Mouse (Mus musculus) liver, embryonic 11.5 days (tissue): ENCODE measurements around the gene Slc6a20a. TPM values are rescaled to one million over a fixed set of nuclear protein-coding genes. Genes with fewer than 3 reads are reported as not detected.

Experiments
- ATAC-seq: fragments of 200-750 bp; cut with Nextera tagmentation; replicated peaks from 2 replicates; pipeline ENCODE4 v1.8.0; 2017; ENCODE audit warnings: moderate number of reproducible peaks, mild to moderate bottlenecking, moderate TSS enrichment, moderate library complexity; ENCODE audit not compliant: low FRiP score
- DNase-seq: peaks from one replicate; pipeline ENCODE4 v3.0.0-alpha.2; 2017; ENCODE audit warnings: low spot score
- H3K27ac ChIP-seq: fragments of 300-500 bp; sonication (generic); 2 replicates; pipeline ENCODE4 v1.5.1; 2014; ENCODE audit warnings: mild to moderate bottlenecking, low read depth, low read length, control low read depth
- H3K27me3 ChIP-seq: fragments of 300-500 bp; sonication (generic); replicated peaks from 2 replicates; pipeline ENCODE4 v1.6.1; 2014; ENCODE audit warnings: low read length, mixed read lengths; ENCODE audit not compliant: control insufficient read depth, insufficient read depth
- H3K36me3 ChIP-seq: fragments of 300-500 bp; sonication (generic); 2 replicates; pipeline ENCODE4 v1.6.1; 2014; ENCODE audit warnings: mild to moderate bottlenecking, low read length, moderate library complexity, mixed read lengths; ENCODE audit not compliant: control insufficient read depth, insufficient read depth
- H3K4me1 ChIP-seq: fragments of 300-500 bp; sonication (generic); replicated peaks from 2 replicates; pipeline ENCODE4 v1.6.1; 2014; ENCODE audit warnings: low read length, mixed read lengths; ENCODE audit not compliant: control insufficient read depth, insufficient read depth
- H3K4me2 ChIP-seq: fragments of 300-500 bp; sonication (generic); 2 replicates; pipeline ENCODE4 v1.6.1; 2014; ENCODE audit warnings: mild to moderate bottlenecking, control low read depth, moderate library complexity
- H3K4me3 ChIP-seq: fragments of 300-500 bp; sonication (generic); 2 replicates; pipeline ENCODE4 v1.5.1; 2014; ENCODE audit warnings: low read depth, low read length, control low read depth
- H3K9ac ChIP-seq: fragments of 300-500 bp; sonication (generic); 2 replicates; pipeline ENCODE4 v1.6.1; 2014; ENCODE audit warnings: low read depth, low read length, control low read depth
- H3K9me3 ChIP-seq: fragments of 300-500 bp; sonication (generic); 2 replicates; pipeline ENCODE4 v1.6.1; 2016; ENCODE audit warnings: low read length, inconsistent platforms, mixed read lengths; ENCODE audit not compliant: control insufficient read depth
- WGBS: fragments of 180-500 bp; shearing (Covaris S2); extraction: QIAGEN DNeasy Blood & Tissue Kit; methylation state at CpG from one replicate; pipeline ENCODE4 v1.1.7; 2014; 5-methylcytosine and 5-hydroxymethylcytosine counted together
- polyA plus RNA-seq: library from polyadenylated mRNA; unstranded; fragments of >200 nt; fragmentation: Nextera tagmentation; extraction: Ambion mirVana; gene quantifications from 2 replicates; pipeline ENCODE4 v1.2.1, GENCODE M21; 2014

Gene Slc6a20a
- polyA plus RNA-seq, 1 experiment from 2014 or later = 0.14 TPM

DNA sequence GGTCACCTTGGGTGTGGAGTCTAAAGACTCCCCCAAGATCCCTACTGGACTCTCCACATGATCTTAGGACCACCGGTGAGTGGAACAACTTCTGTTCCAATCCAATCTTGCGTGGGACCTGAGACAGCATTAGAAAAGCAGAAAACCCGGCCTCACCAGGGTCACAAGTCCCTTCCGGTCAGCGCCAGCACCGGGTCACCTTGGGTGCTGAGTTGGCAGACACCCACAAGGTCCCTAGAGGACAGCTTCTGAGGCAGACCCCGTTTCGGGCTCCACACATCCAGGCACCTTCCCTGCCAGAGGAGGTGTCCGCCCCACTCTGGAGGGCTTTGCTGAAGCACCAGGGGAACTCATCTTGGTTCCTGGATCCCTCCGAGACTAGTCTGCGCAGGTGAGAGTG lies 52.9 kb downstream of the Slc6a20a start:
- DNase-seq (no peak), ATAC-seq (no peak)
- Histone ChIP-seq H3K9me3 (no peaks in the 10 kb centered on the region), H3K4me1 (no peaks in the 10 kb centered on the region), H3K36me3 (no peaks in the 10 kb centered on the region), H3K4me2 (no peak overlapping the region), H3K4me3 (no peak overlapping the region), H3K27me3 (no peaks in the 10 kb centered on the region), H3K9ac (no peak overlapping the region), H3K27ac (no peak overlapping the region)
- WGBS = 90% methylated on average over 11 of the region's 11 CpGs

DNA sequence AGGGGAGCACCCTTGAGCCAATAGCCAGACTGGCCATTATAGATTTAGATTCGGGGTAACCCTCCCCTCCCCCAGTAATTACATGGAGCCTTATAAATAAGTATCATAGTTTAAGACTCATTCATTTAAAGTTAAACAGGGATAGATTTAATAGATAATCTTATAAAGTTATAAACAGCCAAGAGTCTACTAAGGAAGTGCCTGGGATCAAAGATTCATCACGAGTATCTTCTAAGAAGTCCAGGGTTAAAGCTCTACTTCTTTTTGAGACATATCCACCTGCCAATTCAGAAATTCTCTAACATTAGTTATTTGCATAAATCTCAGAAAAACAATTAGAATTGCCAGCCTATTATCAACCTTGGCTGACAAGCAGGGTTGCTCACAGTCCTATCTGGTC lies 53.9 kb downstream of the Slc6a20a start:
- no peak overlapping the region for H3K27ac ChIP-seq
- no peaks in the 10 kb centered on the region for H3K36me3 ChIP-seq
- H3K27me3 ChIP-seq = no peaks in the 10 kb centered on the region
- no peak overlapping the region for H3K9ac ChIP-seq
- no peak overlapping the region for H3K4me3 ChIP-seq
- no peaks in the 10 kb centered on the region for H3K4me1 ChIP-seq
- WGBS = 84% methylated on average over 2 of the region's 2 CpGs
- no peak overlapping the region for H3K4me2 ChIP-seq
- DNase-seq = no peak
- no peaks in the 10 kb centered on the region for H3K9me3 ChIP-seq
- no peak for ATAC-seq

DNA sequence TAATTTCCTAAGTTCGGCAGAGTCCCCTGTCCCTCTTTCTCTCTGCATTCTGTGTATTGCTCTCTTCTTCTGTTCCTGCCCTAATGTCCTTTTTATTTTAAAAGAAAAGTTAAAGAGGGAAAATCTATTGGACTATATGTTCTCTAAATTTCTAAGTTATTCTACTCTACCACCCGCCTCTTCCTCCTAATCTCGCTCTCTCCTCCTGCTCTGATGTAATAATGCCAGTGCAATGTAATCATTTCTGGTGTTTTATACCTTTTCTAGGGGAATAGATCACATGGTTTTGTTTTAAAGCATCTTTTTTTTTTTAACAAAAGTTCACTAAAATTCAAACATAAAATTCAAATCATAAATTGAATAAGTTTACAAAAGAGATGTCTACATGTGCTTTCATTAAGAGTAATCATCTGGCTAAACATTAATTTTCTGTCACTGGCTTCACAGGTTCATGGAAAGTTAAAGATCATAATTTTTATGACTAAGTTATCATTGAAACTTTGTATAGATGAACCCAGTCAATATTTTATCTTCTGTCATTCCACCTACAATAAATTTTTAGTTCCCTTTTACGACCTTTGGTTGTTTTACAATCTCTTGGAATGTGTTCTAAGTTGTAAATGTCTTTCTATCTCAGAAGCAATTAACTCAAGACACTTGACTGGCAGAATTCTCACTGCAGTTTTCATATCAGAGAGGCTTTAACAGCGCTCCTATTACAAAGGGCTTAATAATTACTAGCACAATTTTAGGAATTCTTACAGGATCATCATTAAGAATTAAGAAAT lies 58.2 kb downstream of the Slc6a20a start:
- 79% methylated on average over 5 of the region's 5 CpGs for WGBS
- ATAC-seq = no peak
- no peak overlapping the region for H3K9ac ChIP-seq

DNA sequence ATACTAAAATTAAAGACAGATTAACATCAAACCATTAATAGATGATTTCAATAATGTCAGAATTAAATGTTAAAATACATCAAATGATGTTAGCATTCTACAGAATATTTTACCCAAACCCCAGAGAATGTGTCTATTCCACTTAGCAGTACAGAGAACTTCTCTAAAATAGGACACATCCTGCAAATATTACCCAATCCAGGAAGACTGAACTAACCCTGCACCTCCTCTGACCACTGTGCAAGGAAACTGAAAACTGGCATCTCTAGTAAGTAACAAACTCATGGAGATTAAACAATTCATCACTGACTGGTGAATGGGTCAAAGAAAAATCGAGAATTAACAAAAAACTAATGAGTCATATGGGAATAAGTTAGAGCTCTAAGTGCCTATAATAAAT lies 77.2 kb downstream of the Slc6a20a start:
- WGBS = 59% methylated on average over 1 of the region's 1 CpGs
- no peaks in the 10 kb centered on the region for H3K9me3 ChIP-seq
- no peak for ATAC-seq
- H3K9ac ChIP-seq = no peak overlapping the region
- no peaks in the 10 kb centered on the region for H3K36me3 ChIP-seq
- no peak overlapping the region for H3K4me2 ChIP-seq
- H3K4me3 ChIP-seq = no peak overlapping the region
- DNase-seq = no peak
- H3K27ac ChIP-seq = no peak overlapping the region
- no peaks in the 10 kb centered on the region for H3K4me1 ChIP-seq
- no peaks in the 10 kb centered on the region for H3K27me3 ChIP-seq

More for the DNA sequence above, 58.2 kb downstream of the Slc6a20a start:
- no peaks in the 10 kb centered on the region for H3K27me3 ChIP-seq
- no peak for DNase-seq
- H3K27ac ChIP-seq = no peak overlapping the region
- H3K36me3 ChIP-seq = no peaks in the 10 kb centered on the region
- H3K4me3 ChIP-seq = no peak overlapping the region
- H3K4me2 ChIP-seq = no peak overlapping the region
- no peaks in the 10 kb centered on the region for H3K4me1 ChIP-seq
- H3K9me3 ChIP-seq = no peaks in the 10 kb centered on the region

DNA sequence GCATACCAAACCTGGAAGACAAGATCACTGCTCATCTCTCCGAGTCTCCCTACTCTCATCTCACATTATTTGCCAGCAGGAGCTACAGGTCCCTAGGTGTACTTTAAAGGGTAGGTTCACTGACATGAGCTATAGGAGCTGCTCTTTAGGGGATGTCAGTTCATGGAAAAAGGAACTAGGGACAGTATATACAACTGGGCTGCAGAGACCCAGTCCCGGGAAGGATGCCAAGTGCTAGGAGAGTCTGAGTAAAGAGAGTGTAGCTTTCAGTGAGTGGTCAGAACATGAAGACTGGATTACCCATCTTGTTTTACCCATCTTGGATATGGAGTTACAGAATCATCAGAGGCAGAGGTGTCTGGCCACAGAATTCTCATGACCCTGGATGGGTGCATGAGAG lies 81.3 kb downstream of the Slc6a20a start:
- Histone ChIP-seq H3K36me3 (no peaks in the 10 kb centered on the region; the same call in 1 of the 2 replicates), H3K27ac (no peak overlapping the region), H3K4me2 (no peak overlapping the region), H3K4me3 (no peak overlapping the region), H3K4me1 (no peaks in the 10 kb centered on the region), H3K27me3 (no peaks in the 10 kb centered on the region), H3K9ac (no peak overlapping the region), H3K9me3 (no peaks in the 10 kb centered on the region)
- no peak for DNase-seq
- WGBS = 91% methylated on average over 2 of the region's 2 CpGs
- no peak for ATAC-seq

DNA sequence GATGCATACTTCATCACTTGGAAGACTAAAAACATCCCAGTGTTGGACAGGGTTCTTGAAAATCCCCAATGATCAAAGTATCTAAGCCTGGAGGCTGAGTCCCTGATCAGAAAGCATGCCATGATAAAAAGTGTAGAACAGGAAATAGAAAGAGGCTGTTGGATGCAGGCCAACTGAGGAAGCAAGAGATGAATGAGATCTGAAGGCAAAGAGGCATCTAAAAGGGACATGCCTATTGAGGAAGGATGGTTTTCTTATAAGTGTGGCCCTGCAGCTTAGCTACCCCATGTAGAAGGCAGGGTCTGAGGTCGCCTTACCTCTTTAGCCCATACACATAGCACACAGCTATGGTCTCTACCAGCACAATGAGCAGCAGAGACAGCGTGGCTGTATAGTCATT lies 81.8 kb downstream of the Slc6a20a start:
- 91% methylated on average over 2 of the region's 2 CpGs for WGBS
- H3K4me2 ChIP-seq = no peak overlapping the region
- DNase-seq (no peak), ATAC-seq (no peak)
- no peaks in the 10 kb centered on the region for H3K9me3 ChIP-seq
- no peak overlapping the region for H3K27ac ChIP-seq
- H3K36me3 ChIP-seq = no peaks in the 10 kb centered on the region; the same call in 1 of the 2 replicates
- H3K9ac ChIP-seq = no peak overlapping the region
- no peak overlapping the region for H3K4me3 ChIP-seq
- no peaks in the 10 kb centered on the region for H3K27me3 ChIP-seq
- no peaks in the 10 kb centered on the region for H3K4me1 ChIP-seq

DNA sequence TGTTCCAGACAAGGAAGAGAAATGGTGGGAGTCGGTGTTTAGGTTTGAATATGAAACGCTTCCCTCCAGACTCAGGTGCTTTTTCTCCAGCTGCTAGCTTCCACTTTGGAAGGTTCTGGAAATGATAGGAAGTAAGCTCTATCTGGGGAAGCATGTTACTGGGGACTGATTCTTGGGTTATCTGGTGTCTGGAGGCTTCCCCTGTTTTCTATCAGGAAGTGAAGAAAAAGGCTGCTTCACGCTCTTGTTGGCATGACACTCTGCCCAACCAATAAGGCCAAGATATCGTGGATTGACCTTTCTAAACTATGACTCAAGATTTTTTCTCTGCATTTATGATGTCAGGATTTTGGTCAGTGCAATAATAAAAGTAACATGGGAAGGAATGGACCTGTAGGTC lies 83.5 kb downstream of the Slc6a20a start:
- H3K9me3 ChIP-seq = no peaks in the 10 kb centered on the region
- H3K27ac ChIP-seq = no peak overlapping the region
- ATAC-seq (no peak), DNase-seq (no peak)
- H3K4me3 ChIP-seq = no peak overlapping the region
- H3K36me3 ChIP-seq = no peaks in the 10 kb centered on the region; the same call in 1 of the 2 replicates
- H3K9ac ChIP-seq = no peak overlapping the region
- WGBS = 82% methylated on average over 4 of the region's 4 CpGs
- no peak overlapping the region for H3K4me2 ChIP-seq
- no peaks in the 10 kb centered on the region for H3K4me1 ChIP-seq
- H3K27me3 ChIP-seq = no peaks in the 10 kb centered on the region

DNA sequence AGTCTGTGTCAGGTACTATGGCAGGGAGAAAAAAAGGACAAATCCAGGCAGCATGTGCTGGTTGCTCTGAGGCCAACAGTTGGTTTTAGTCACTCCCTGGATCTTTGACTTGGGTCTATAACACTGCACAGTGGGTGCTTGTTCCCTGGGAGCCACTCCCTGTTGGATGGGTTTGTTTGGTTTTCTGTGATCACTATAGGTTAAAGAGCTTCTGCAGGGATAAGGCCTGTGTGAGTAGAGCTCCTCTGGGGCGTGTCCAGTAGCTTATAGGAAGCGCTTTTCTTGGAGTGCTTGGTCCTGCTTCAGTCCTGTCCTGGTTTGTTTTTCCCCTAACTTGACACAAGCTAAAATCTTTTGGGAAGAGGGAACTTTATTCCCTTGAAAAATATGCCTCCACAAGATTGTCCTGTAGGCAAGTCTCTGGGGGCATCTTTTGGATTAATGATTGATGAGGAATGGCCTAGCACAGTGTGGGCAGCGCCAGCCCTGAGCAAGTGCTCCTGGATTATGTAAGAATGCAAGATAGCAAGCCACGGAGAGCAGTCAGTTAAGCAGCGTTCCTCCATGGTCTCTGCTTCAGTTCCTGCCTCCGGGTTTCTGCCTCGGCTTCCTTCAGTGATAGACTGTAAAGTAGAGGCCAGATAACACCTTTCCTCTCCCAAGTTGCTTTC lies 89.3 kb downstream of the Slc6a20a start:
- Histone ChIP-seq H3K9ac (no peak overlapping the region), H3K4me3 (no peak overlapping the region), H3K4me1 (0 out of 2 replicates have a peak, but pooled peaks cover 2% of the 10 kb centered on the region), H3K4me2 (no peak overlapping the region), H3K27ac (no peak overlapping the region; the same call in 1 of the 2 replicates), H3K27me3 (no peaks in the 10 kb centered on the region), H3K36me3 (peaks cover 15% of the 10 kb centered on the region), H3K9me3 (no peaks in the 10 kb centered on the region)
- DNase-seq = no peak
- 55% methylated on average over 7 of the region's 7 CpGs for WGBS
- ATAC-seq = peak; percentile 83
